Mouse (Mus musculus): ENCODE data around the gene Lin7a. TPM values are rescaled to one million over a fixed set of nuclear protein-coding genes. Genes with fewer than 3 reads are reported as not detected.

The Lin7a gene
- polyA plus RNA-seq, 1 experiment from 2014 or later, result 4.5 TPM

DNA sequence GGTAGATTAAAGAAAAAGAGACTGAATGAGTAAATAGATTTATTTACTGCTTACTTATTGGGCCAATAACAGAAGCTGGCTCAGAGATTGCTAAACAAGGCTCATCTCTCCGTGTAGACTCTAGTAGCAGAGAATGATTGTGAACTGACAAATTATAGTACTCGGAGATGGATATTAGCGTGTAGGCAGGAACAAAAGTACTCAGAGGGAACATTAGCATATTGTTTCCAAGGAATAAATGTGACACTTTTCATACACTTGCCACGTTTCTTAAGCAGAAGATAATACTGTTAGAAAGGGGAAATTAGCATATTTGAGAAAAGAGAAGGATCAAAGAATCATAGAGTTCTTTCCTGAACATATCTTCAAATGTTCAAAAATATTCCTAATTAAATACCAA lies 133.9 kb downstream of the Lin7a start:
- WGBS, result 83% methylated on average over 4 of the region's 4 CpGs
- H3K27ac ChIP-seq, result no peak overlapping the region
- no peak for ATAC-seq (ENCODE audit: insufficient number of reproducible peaks, insufficient read depth, low FRiP score, low TSS enrichment, low read depth)
- H3K9me3 ChIP-seq, result no peaks in the 10 kb centered on the region
- no peak overlapping the region for H3K4me3 ChIP-seq
- H3K4me2 ChIP-seq, result no peak overlapping the region
- no peaks in the 10 kb centered on the region for H3K4me1 ChIP-seq
- H3K27me3 ChIP-seq, result no peaks in the 10 kb centered on the region
- H3K36me3 ChIP-seq, result no peaks in the 10 kb centered on the region
- H3K9ac ChIP-seq, result no peak overlapping the region

DNA sequence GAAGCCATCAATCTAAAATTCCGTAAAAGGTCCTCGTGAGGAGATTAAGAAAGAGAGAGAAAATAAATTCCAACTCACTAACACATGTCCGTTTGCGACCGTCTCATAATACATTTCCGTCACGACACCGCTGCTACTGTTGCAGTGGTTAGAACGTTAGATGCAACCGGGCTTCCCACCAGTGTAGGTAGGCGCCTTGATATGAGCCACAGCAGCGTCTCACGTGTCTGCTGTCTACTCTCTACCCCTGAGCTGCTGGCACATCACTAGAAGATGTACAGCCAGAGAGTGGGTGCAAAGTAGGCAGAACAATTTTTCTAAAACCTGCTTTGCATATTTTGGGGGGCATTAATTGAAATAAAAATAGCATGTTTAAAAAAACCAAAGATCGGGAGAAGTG lies 146.8 kb downstream of the Lin7a start:
- Histone ChIP-seq H3K27ac (no peak overlapping the region), H3K9me3 (no peaks in the 10 kb centered on the region), H3K4me3 (no peak overlapping the region), H3K36me3 (no peaks in the 10 kb centered on the region), H3K27me3 (no peaks in the 10 kb centered on the region), H3K4me1 (no peaks in the 10 kb centered on the region), H3K4me2 (no peak overlapping the region), H3K9ac (no peak overlapping the region)
- ATAC-seq (ENCODE audit: insufficient number of reproducible peaks, insufficient read depth, low FRiP score, low TSS enrichment, low read depth), result no peak
- WGBS, result 88% methylated on average over 14 of the region's 14 CpGs

DNA sequence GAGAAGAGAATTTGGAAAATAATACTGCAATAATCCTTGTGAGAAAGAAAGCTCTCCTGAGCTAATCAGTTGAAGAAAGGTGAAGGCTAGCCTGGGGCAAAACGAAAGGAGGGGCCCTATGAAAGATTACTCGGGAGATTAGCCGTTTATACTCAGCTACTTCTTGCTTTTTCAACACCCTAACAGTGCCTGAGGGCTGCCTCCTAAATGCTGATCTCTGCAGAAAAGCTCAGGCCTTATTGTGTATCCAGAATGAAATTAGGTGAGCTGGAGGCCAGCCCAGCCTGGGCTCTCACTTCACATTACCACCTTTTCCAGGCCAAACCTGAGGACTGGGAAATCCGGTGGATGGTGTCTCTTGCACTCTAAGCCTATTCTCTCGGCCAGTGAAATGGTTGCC lies 165.5 kb downstream of the Lin7a start:
- no peak for ATAC-seq (ENCODE audit: insufficient number of reproducible peaks, insufficient read depth, low FRiP score, low TSS enrichment, low read depth)
- 38% methylated on average over 5 of the region's 5 CpGs for WGBS

DNA sequence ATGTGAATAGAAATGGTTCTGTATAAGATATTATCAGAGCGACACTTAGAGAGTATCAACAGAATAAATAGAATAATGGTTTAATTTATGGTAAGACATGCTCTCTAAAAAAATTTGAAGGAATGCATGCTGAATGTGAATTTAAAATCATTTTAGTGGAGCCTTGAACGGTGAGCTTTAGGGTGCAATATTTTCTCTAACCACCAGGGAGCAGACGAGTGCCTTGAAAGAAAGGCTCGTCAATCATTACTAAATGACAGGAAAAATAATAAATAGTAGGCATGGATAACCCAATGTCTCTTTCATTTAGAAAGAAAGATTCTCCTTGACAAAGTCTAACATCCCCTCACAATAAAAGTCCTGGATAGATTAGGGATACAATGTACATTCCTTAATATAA lies 171.3 kb downstream of the Lin7a start:
- Histone ChIP-seq H3K9ac (no peak overlapping the region), H3K9me3 (no peaks in the 10 kb centered on the region), H3K4me1 (no peaks in the 10 kb centered on the region), H3K27ac (no peak overlapping the region), H3K36me3 (no peaks in the 10 kb centered on the region), H3K4me2 (no peak overlapping the region), H3K27me3 (no peaks in the 10 kb centered on the region), H3K4me3 (no peak overlapping the region)
- WGBS, result 9% methylated on average over 4 of the region's 4 CpGs
- no peak for ATAC-seq (ENCODE audit: insufficient number of reproducible peaks, insufficient read depth, low FRiP score, low TSS enrichment, low read depth)

More for the DNA sequence above, 165.5 kb downstream of the Lin7a start:
- no peaks in the 10 kb centered on the region for H3K4me1 ChIP-seq
- H3K9me3 ChIP-seq, result no peaks in the 10 kb centered on the region
- H3K27ac ChIP-seq, result no peak overlapping the region
- H3K4me2 ChIP-seq, result no peak overlapping the region
- no peak overlapping the region for H3K9ac ChIP-seq
- no peaks in the 10 kb centered on the region for H3K36me3 ChIP-seq
- no peak overlapping the region for H3K4me3 ChIP-seq
- no peaks in the 10 kb centered on the region for H3K27me3 ChIP-seq

DNA sequence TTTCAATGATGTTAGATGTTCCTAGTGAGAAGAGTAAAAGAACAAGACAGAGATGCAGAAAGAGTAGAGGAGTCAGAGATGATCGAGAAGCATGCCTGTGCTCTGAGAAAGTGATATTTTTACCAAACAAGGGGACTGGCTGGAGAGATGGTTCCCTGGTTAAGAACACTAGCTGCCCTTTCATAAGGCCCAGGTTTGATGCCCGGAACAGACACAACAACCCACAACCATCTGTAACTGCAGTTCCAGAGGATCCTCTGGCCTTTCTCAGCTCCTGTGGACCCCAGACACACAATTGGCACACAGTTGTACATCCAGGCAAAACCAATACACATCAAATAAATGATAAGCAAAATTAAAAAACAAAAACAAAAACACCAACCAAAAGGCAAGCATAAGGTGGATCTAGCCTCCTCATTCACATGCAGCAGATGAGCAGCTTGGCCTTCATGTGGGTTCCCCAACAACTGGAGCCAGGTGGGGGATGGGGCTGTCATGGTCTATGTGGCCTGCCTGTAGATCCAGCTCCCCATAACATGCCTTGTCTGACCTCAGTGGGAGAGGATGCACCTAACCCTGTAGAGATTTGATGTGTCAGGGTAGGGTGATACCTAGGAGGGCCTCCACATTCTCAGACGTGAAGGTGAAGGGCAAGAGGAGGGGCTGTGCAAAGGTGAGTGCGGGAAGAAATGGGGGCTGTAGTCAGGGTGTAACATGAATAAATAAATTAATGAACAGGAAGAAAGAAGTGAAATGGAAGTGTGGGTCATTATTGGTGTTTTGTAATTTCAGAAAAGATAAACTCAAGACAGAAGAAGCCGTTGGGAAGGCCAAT lies 178.2 kb downstream of the Lin7a start:
- no peaks in the 10 kb centered on the region for H3K4me1 ChIP-seq
- no peak overlapping the region for H3K9ac ChIP-seq
- no peaks in the 10 kb centered on the region for H3K9me3 ChIP-seq
- H3K27ac ChIP-seq, result no peak overlapping the region
- ATAC-seq (ENCODE audit: insufficient number of reproducible peaks, insufficient read depth, low FRiP score, low TSS enrichment, low read depth), result no peak
- H3K27me3 ChIP-seq, result no peaks in the 10 kb centered on the region
- no peak overlapping the region for H3K4me2 ChIP-seq
- H3K4me3 ChIP-seq, result no peak overlapping the region
- H3K36me3 ChIP-seq, result no peaks in the 10 kb centered on the region
- 86% methylated on average over 5 of the region's 5 CpGs for WGBS

DNA sequence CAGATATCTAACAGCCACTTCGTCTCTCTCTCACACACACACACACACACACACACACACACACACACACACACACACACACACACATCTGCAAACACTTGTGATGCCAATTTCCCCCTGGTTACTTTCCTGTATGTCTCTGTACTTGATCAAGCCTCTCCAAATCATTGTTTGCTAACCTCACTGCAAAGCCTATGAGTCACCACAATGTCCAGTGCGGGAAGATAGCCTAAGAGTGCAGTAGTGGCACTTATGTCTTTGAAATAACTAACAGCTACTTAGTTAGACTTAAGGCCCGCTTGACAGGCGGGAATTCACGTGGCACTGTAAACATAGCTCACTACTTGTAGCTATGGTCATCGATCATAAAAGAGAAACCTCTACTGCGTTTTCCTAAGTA lies 196.3 kb downstream of the Lin7a start:
- Histone ChIP-seq H3K36me3 (no peaks in the 10 kb centered on the region), H3K4me3 (no peak overlapping the region), H3K4me2 (no peak overlapping the region), H3K27ac (no peak overlapping the region), H3K9ac (no peak overlapping the region), H3K9me3 (no peaks in the 10 kb centered on the region), H3K4me1 (no peaks in the 10 kb centered on the region), H3K27me3 (no peaks in the 10 kb centered on the region)
- 79% methylated on average over 7 of the region's 7 CpGs for WGBS
- ATAC-seq (ENCODE audit: insufficient number of reproducible peaks, insufficient read depth, low FRiP score, low TSS enrichment, low read depth), result no peak

Other genes starting within 250 kb of the Lin7a start
- gene Acss3, start 148.0 kb upstream of the Lin7a start, polyA plus RNA-seq (2015; fragmentation: Nextera tagmentation; extraction: Ambion mirVana), result 4.4 TPM in 2 replicates
- gene Myf5, start 214.4 kb downstream of the Lin7a start, polyA plus RNA-seq (2015; fragmentation: Nextera tagmentation; extraction: Ambion mirVana), result 4.9 and 5.3 TPM in 2 replicates
- gene Myf6, start 223.1 kb downstream of the Lin7a start, polyA plus RNA-seq (2015; fragmentation: Nextera tagmentation; extraction: Ambion mirVana), result 0.27 TPM in 1 of 2 replicates, not detected in the other